Mouse (Mus musculus) G1E (cell line): ENCODE data around the gene Xpnpep1. TPM values are rescaled to one million over a fixed set of nuclear protein-coding genes. Genes with fewer than 3 reads are reported as not detected.

Source experiments
- ATAC-seq: 2 replicates; pipeline ENCODE4 v1.8.0; 2016; ENCODE audit warnings: mild to moderate bottlenecking; ENCODE audit not compliant: insufficient number of reproducible peaks, poor library complexity, low FRiP score, severe bottlenecking; ENCODE audit errors: extremely low read depth
- DNase-seq: peaks from one replicate; pipeline ENCODE4 v3.0.0; 2012; ENCODE audit warnings: low spot score
- H3K27me3 ChIP-seq: 2 replicates; pipeline ENCODE4 v1.6.1; 2012; ENCODE audit warnings: mild to moderate bottlenecking, low read length, inconsistent platforms; ENCODE audit not compliant: insufficient read depth
- H3K36me3 ChIP-seq: replicated peaks from 2 replicates; pipeline ENCODE3; 2012; ENCODE audit warnings: mild to moderate bottlenecking, inconsistent platforms
- H3K4me1 ChIP-seq: 2 replicates; pipeline ENCODE4 v1.6.1; 2012; ENCODE audit warnings: low read depth, low read length, inconsistent platforms, mixed read lengths; ENCODE audit not compliant: insufficient read depth
- H3K4me3 ChIP-seq: 2 replicates; pipeline ENCODE4 v1.5.1; 2012; ENCODE audit warnings: low read depth, mild to moderate bottlenecking, inconsistent platforms, low read length, moderate library complexity, mixed read lengths
- H3K9me3 ChIP-seq: replicated peaks from 2 replicates; pipeline ENCODE4 v1.6.1; 2012; ENCODE audit warnings: inconsistent platforms
- CTCF ChIP-seq: IDR thresholded peaks from 2 replicates; pipeline ENCODE4 v1.5.1; 2012; ENCODE audit warnings: low read depth, low read length, inconsistent platforms, mixed read lengths
- GATA1 ChIP-seq: IDR thresholded peaks from 2 replicates; pipeline ENCODE4 v1.6.1; 2012; ENCODE audit warnings: borderline replicate concordance, low read length, inconsistent platforms, mixed read lengths
- GATA2 ChIP-seq: IDR thresholded peaks from 2 replicates; pipeline ENCODE4 v1.6.1; 2012; ENCODE audit warnings: low read depth, low read length, inconsistent platforms, borderline replicate concordance
- POLR2AphosphoS5 ChIP-seq: IDR thresholded peaks from 2 replicates; pipeline ENCODE4 v1.6.1; 2012; ENCODE audit warnings: low read depth, low read length, inconsistent platforms; ENCODE audit not compliant: insufficient replicate concordance
- TAL1 ChIP-seq: conservative IDR thresholded peaks from 2 replicates; pipeline ENCODE4 v1.6.1; 2012; ENCODE audit warnings: low read depth, low read length, inconsistent platforms, mixed read lengths
- polyA plus RNA-seq: library from polyadenylated mRNA; stranded (reverse); fragments of >175 nt; gene quantifications from 2 replicates; pipeline ENCODE4 v1.2.3, GENCODE M21; 2012
- total RNA-seq, 2 experiments: library from RNA; stranded (forward) in 1 of 2; stranded (reverse) in 1 of 2; fragments of 200-1000 nt in 1 of 2; fragments of >200 nt in 1 of 2; fragmentation: Nextera tagmentation in 1 of 2; gene quantifications; 2 replicates each; pipeline ENCODE4 v1.2.3; 2014 to 2017

Gene Xpnpep1
- total and polyA plus RNA-seq, 3 experiments: 180 to 385 (median 219) TPM

- DNase-seq (peak; percentile 77), ATAC-seq (peak; percentile 51)
- peaks cover 96% of the 10 kb centered on the region for H3K36me3 ChIP-seq
- H3K4me1 ChIP-seq: peaks cover 88% of the 10 kb centered on the region
- no peaks in the 10 kb centered on the region for H3K27me3 ChIP-seq
- TF ChIP-seq GATA2 (no peak), TAL1 (peak; percentile 78)
- peak overlapping the region; percentile 68 for H3K4me3 ChIP-seq
- no peaks in the 10 kb centered on the region for H3K9me3 ChIP-seq
These were observed 37.6 kb downstream of the Xpnpep1 start for GRCm38 (mm10) chr19:53002166-53003095.

- ATAC-seq: peak; percentile 57; the same call in 1 of the 2 replicates
- peak; percentile 45 for DNase-seq
- H3K4me3 ChIP-seq: no peak overlapping the region
- peaks cover 73% of the 10 kb centered on the region for H3K36me3 ChIP-seq
- no peak for TF ChIP-seq GATA2
- no peak for TF ChIP-seq TAL1
- TF ChIP-seq CTCF: peak; percentile 18; the same call in 1 of the 2 replicates
- H3K4me1 ChIP-seq: peaks cover 23% of the 10 kb centered on the region
- no peaks in the 10 kb centered on the region for H3K27me3 ChIP-seq
- no peaks in the 10 kb centered on the region for H3K9me3 ChIP-seq
These were observed 47.1 kb downstream of the Xpnpep1 start for GRCm38 (mm10) chr19:52992880-52993440.

GRCm38 (mm10) chr19:52991924-52992323 lies 48.1 kb downstream of the Xpnpep1 start:
- Histone ChIP-seq H3K4me1 (peaks cover 18% of the 10 kb centered on the region), H3K36me3 (peaks cover 63% of the 10 kb centered on the region), H3K4me3 (no peak overlapping the region), H3K9me3 (no peaks in the 10 kb centered on the region), H3K27me3 (no peaks in the 10 kb centered on the region)
- ATAC-seq: no peak
- DNase-seq: no peak
- TF ChIP-seq CTCF: no peak
- no peak for TF ChIP-seq GATA1
- no peak for TF ChIP-seq POLR2AphosphoS5
- no peak for TF ChIP-seq TAL1

GRCm38 (mm10) chr19:52979020-52979711 lies 60.8 kb downstream of the Xpnpep1 start:
- no peaks in the 10 kb centered on the region for H3K9me3 ChIP-seq
- DNase-seq: no peak
- peaks cover 2% of the 10 kb centered on the region; the same call in 1 of the 2 replicates for H3K27me3 ChIP-seq
- TF ChIP-seq GATA2: no peak
- no peak for TF ChIP-seq CTCF
- H3K4me1 ChIP-seq: no peaks in the 10 kb centered on the region; the same call in 1 of the 2 replicates
- H3K36me3 ChIP-seq: peaks cover 11% of the 10 kb centered on the region
- ATAC-seq: no peak
- H3K4me3 ChIP-seq: no peak overlapping the region

GRCm38 (mm10) chr19:52975564-52976185 lies 64.3 kb downstream of the Xpnpep1 start:
- no peaks in the 10 kb centered on the region for H3K4me1 ChIP-seq
- H3K4me3 ChIP-seq: no peak overlapping the region
- peak; percentile 54; the same call in 1 of the 2 replicates for ATAC-seq
- no peaks in the 10 kb centered on the region for H3K36me3 ChIP-seq
- H3K27me3 ChIP-seq: peaks cover 2% of the 10 kb centered on the region; the same call in 1 of the 2 replicates
- H3K9me3 ChIP-seq: no peaks in the 10 kb centered on the region
- TF ChIP-seq GATA2 (no peak), GATA1 (no peak), CTCF (peak; percentile 71), POLR2AphosphoS5 (no peak)
- peak; percentile 43 for DNase-seq

GRCm38 (mm10) chr19:52966339-52966738 lies 73.7 kb downstream of the Xpnpep1 start:
- no peak for ATAC-seq
- H3K9me3 ChIP-seq: no peaks in the 10 kb centered on the region

More at GRCm38 (mm10) chr19:52966339-52966738, 73.7 kb downstream of the Xpnpep1 start:
- DNase-seq: no peak
- Histone ChIP-seq H3K27me3 (peaks cover 3% of the 10 kb centered on the region; the same call in 1 of the 2 replicates), H3K4me3 (no peak overlapping the region), H3K36me3 (no peaks in the 10 kb centered on the region), H3K4me1 (no peaks in the 10 kb centered on the region)
- TF ChIP-seq GATA2 (no peak), CTCF (no peak), TAL1 (no peak), GATA1 (no peak), POLR2AphosphoS5 (no peak)
